Mouse (Mus musculus) layer of hippocampus, adult 9-10 months (tissue): ENCODE results near the gene Itgb3bp.
A peak's percentile ranks its signal among the peaks of the same experiment; 100 is the strongest.

Source experiments
- DNase-seq: peaks from one replicate; pipeline ENCODE4 v3.0.0; 2022; ENCODE audit warnings: low spot score

Itgb3bp gene

DNA sequence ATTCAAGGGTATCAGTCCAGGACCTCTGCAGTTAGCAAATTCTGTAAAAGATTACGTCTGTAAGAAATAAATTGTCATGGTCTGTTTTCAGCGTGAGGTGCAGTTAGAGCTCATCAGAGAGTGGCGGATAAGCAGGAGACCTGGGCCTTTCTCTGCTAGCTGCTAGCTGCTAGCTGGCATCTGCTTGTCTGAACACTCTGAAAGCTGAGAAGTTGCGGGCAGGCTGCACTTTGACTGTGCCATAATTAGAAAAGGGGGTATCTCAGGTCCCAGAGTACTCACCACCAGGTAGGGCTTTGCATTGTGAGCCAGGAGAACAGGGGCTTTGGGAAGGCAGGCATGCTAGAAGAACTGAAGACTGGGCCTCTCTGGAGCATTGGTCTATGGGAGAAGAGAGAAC, 2.2 kb upstream of the Itgb3bp start:
- DNase-seq: no peak

DNA sequence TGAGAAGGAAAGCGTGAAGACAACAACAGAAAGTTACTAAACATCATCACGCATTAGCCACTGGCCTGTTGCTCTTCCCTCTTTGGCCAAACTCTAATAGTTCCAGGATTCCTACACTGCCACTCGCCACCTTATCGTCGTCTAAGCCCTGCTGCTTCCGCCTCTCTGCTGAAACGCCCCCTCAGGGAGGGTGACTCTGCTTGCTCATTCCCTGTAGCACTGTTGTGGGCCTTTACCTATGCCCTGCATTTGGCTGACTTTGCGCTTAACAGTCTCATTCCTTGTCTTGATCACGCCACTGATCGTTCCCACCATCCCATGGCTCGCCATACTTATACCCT, 1.6 kb upstream of the Itgb3bp start:
- DNase-seq: no peak

DNA sequence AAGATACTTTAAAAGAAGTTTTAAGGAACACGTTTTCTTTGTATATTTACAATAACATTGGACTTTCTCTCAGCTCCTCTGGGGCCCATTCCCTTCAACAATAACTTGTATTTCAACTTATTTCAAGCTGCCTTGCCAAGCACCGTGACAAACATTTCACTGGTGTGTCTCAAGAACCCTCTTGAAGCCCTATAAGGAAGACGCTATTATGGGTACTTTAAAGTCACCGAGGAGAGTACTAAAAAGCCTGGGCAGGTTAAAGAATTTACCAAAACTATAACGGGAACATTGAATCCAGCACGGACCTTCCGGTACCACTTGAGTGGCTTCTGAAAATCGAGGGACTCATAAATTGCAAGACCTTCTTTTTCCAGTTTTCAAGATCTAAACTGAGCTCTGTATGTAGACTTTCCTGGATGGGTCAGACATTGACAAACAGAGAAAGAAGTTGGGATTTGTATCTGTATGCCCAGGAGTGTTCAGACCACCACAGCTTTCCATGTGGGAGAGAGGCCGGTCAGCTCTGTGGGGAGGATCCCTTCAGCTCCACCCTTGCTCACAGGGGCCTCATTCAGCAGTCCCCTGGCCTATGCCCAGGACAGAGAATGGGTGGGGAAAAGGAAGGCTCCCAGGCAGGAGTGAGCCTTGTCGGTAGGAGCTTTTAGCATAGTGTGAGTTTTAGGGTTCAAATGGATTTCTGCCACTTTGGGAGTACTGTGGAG, 1.1 kb upstream of the Itgb3bp start:
- DNase-seq: no peak

DNA sequence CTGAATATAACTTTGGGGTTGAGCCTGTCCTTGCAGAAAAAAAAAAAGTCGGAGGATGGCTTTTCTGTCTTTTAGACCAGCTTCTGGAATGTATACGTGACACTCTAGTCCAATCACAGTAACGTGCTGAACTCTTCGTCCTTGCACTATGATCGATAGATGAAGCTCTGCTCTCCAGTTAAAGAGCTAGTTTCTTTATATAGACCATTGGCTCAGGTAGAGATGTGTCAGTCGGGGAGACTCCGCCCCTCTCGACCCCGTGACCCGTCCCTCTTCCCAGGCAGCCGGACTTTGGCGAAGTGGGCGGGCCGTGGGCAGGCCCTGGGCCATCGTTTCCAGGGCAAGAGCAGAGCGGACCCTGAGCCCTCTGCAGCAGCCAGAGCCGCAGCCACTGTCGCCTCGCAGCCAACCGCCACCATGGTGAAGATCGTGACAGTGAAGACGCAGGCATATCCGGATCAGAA, 432 bp downstream of the Itgb3bp start, which contains the start of gene Pgm1:
Gene Pgm1 (plus strand): TSS at position 266 of the 464 bp plus-strand sequence.
- peak; percentile 61 for DNase-seq

DNA sequence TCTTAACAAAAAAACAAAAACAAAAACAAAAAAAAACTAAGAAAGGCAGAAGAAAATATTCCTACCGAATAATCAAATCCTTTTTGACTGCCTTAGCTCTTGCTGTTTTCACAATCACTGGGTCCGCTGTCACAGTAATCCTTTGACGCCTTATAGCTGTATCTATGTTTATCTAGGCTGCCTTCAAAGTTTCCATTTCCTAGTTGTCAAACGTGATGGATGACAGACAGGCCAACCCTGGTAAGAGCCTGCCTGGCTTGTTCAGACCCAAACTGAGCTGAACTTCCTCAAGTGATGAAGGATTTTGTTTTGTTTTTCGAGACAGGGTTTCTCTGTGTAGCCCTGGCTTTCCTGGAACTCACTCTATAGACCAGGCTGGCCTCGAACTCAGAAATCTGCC, 1.1 kb downstream of the Itgb3bp start:
- no peak for DNase-seq

DNA sequence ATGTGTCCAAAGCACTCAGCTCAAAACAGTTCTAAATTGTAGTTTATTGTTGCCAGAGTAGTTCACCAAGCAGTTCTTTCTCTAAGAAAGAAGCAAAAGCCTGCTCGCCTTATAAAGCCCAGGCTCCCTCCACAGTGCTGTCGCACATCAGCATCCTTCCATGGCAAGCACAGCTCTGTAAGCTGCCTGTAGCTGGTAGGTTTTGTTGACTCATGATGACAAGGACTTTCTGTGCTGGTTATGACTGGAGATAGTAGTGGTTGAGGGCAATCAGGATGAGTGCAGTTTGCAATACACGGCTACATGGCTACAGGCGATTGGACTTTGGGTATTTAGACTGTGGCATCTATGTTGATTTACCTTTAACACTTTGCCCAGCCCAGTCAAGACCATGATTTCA, 3.2 kb downstream of the Itgb3bp start:
- DNase-seq: no peak

DNA sequence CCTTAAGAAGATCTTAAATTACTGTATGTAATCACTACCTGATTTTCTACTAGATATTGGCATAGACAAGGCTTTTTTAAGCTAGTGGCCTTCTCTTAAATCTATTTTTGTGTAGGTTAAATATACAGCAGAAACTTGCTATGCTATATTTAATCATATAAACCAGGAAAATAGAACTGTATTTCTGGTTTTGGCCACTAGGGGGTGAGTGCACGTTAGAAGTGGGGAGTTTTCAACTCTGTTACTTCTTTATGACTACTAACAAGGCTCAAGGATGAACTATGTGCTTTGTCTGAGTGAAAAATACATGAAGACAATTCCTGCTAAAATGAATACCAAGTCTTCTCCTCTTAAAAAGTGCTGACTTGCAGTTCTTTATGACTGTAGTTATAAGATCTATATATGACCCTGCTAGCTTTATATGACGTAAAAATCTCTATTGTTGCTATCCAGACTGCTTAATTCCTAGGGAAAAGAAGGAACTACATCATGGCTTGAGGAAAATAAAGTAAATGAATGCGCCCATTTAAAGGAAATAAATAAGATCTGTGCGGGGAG, 15.6 kb downstream of the Itgb3bp start:
- DNase-seq: no peak

DNA sequence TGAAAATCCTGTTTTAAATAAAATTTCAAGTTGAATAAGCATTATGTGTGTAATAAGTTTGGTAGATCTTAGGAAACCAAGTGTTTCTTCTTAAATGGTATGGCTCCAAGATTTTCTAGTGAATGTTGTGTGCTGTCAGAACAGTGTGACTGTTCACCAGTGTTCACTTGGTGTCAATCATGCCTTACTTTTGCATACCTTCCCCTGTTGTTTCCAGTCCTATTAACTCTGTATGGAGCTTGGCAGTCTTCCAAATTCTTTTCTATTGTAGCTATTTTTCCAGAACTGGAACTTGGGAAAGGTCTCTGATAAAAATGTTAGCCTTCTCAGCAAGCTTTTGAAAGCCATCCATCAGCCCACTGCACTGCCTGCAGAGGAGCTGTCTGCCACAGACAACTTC, 47.2 kb downstream of the Itgb3bp start:
- DNase-seq: no peak

DNA sequence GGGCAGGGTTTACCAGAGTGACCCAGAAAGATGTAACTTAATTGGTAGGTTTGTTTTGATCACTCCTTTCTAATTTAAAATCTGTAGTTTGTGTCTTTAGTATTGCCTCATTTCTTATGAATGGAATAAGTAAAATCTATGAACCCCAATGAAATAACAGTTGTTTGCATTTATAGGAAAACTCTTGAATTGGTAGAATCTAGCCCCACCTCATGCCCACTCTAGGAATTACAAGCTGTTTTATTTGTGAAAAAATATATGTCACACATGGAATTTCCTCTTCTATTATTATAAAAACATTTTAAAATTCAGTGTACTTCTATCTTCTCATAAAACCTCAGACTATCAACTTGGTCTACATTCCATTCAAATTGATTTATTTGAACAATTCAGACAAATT, 47.7 kb downstream of the Itgb3bp start:
- DNase-seq: peak; percentile 50

DNA sequence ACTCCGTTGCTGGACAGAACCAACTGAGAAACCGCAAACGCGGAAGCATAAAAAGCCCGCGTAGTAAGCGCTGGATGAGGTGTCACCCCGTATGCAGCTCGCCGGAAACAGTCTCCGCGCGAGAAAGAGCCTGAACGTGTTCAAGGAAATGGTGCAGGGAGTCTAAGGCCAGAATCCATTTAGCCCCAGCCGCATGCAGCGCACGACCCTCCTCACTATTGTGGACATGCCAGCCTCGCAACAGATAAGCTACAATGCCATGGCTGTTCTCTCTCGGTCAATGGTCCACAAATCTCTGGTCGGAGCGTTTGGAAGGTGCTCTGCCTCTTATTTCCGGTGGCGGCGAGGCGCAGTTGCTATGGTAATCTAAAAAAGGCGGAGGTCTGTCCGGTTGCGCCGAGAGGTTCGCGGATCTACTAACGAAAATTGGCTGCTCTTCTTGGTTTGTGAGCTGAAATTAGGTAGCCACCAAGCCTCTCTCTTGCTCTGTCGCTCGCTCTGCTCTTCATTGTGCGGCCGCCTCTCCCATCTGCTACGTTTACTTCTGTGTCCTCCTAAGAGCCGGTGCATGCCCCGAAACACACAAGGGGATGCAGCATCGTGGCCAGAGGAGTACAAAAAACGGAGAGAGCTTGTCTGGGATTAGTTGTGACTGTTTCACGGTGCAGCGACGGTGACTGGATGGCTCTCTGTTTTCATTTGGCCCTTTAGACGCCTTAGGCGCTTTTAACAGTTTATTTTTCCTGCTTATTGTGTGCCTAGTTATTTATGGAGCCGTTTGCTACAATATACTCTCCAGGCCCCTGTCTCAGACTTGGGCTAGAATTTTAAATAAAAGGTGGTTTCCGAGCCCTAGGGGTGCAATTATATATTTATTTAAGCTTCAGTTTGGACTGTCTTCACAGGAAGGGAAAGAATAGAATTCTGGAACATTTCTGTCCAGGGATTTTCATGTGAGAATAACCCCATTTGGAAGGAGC, 100.2 kb downstream of the Itgb3bp start, which contains the start of gene Efcab7:
Gene Efcab7 (plus strand): TSS at position 105 of the 980 bp plus-strand sequence.
- peak; percentile 85 for DNase-seq

DNA sequence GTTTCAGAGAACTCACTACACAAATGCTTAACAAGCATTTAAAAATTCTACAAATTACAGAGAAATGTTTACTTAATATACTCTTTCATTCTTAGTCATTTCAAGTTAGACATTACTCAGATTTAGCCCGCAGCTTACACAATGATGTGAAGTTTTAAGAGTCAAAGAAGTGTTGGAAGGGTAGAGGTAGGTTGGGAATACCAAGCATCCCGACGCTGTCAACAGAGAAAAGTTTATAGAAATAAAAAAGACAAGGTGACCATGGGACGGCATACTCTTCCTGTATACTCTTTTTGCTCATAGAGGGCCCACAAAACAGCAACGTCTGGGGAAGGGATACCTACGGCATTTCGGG, 100.9 kb downstream of the Itgb3bp start:
- no peak for DNase-seq

DNA sequence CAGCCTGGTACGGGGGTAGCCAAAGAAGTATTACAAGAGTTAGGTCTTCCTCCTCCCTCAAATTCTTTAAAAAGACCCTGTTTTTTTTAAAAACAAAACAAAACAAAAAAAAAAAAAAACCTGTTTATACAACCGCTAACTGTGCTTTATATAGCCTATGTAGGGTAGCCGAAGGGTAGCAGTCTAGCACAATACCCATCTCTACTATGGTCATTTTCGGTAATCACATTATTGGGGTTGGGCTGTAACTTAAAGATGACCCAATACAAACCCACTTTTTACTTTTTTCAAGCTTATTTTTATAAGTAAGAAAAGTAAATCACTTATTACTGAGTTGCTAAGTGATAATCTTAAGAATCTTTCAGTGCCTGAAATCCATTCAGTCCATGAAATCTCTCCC, 101.3 kb downstream of the Itgb3bp start:
- DNase-seq: no peak

DNA sequence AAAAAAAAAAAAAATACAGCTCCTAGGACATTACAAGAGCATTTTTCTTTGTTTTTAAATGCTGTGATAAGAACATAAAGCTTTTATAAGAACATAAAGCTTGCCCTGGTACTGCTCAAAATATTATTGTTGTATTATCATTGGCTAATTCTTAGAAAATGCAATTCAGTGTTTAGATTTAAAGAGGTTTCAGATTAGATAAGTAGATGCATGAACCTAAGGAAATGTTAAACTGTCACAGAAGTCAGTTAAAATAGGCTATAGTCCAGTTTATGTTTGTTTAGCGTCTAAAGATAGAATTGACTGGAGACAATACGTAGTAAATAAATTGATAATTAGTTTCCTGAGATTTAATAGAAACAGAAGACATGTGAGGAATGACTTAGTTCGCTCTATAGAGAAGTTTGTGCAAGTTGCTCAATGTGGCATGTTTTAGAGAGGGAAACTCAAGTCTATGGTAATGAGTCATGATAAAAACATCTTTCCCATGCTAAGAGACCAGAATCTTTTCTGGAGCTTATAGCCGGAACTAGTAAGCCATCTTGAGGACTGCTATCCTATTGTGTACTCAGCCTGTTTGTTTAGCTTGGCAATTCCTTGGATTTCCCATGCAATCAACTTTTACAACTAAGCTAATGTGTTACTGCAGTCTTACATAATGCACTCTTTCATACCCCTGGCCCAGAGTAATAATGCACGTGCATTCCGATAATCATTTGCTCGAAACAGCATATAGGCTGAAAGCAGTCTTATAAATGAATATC, 112.7 kb downstream of the Itgb3bp start:
- DNase-seq: no peak

DNA sequence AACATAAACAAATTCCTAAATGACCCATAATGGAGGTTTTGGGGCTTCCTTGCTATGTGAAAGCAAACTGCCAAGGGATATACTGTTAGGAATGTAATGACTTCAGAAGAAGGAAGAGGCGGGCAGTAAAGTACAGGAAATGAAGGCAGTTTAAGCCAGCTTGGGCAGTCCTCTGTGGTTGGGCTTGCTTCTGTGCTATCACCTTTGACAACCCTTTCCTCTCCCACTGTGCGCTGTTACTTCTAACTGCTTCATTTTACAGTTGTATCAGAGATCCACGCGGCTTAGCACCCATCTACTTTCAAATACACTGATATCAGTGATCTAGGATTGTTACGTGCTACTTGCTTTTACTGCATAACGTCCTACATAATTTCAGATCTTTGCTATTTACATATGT, 137.2 kb downstream of the Itgb3bp start:
- DNase-seq: no peak

DNA sequence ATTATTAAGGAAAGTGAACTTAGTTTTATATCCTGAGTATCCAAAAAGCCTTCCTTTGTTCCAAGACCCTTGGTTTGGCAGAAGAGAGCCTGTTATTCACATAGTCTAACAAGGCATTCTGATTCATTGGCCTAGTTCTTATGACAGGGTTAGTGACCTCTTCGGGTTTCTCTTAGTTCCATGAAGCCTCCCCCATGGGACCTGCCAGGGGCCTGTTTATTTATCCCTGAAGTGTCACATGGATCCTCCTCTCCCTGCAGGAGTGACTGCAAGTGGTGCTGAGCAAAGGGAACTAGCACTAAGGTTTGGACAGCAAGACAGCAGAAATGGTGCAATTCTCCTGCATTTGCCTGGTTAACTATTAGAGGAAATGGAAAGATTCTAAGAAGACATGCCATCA, 156.6 kb downstream of the Itgb3bp start:
- DNase-seq: no peak

DNA sequence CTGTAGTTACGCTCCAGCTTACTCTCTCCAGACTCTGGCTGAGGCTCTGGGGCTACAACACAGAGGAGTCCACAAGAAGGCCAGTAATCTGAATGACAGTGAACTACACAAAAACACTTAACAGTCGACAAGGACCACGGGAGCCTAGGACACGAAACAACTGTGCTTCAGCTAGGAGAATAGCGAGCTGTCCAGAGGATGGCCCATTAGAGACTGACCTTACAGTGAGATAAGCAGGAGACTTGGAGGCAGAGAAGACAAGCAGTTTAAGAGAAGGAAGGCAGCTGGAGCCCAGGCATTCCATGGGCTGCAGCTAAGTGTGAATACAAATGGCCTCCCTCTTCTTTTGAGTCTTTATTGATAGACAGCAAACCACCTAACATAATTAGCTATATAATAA, 159.1 kb downstream of the Itgb3bp start:
- no peak for DNase-seq

DNA sequence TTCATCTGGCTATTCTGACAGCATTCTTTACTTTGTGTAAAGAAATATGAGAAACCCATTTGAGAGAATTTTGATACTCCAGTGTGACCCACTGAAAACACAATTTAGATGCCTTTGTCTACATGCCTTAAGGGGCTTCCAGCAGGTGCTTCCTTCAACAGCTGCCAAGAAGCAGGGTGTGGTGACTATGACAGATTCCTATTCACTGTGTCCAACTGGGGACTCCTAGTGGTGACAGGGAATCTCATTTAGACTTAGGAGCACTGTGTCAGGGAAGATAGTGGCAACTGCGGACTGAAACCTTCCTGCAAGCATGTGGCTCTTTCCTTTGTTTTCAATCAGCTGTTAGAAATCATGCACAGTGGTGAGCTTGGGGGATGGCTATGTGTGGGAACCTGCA, 162.9 kb downstream of the Itgb3bp start:
- no peak for DNase-seq

DNA sequence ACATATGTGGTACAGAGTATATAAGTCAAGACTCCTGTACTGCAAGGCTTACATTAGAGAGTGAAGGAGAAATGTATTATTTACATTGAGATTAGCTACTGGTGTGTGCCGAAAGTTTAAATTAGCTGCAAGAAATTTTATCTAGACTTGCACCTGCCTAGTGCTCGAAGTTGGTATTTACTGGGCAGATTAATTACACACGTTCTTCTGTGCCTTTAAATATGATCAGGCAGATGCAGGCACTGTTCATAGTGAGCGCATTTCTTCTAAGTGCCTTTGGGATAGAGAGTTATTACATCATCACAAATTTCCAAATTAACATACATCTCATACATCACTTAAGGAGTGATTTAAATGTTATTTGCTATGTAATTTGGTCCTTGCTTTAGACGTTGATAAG, 163.3 kb downstream of the Itgb3bp start:
- DNase-seq: no peak

DNA sequence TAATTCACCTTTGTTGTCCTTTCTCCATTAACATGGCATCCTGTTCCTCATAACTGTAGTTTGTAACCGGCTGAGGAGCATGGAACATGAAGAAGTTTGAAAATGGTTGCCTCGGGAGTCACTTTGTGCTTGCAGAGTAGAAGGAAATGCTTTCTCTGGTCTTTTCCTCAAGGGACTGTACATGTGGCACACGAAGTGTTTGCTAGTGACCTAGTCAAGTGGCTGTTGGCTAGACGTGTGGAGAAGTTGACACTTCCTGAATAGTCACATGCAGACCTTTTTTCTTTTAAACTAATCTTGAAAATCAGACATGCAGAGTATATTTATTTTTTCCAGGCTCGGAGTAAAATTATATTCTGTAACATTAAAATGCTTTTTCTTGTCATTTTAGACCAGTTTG, 177.2 kb downstream of the Itgb3bp start:
- DNase-seq: no peak

DNA sequence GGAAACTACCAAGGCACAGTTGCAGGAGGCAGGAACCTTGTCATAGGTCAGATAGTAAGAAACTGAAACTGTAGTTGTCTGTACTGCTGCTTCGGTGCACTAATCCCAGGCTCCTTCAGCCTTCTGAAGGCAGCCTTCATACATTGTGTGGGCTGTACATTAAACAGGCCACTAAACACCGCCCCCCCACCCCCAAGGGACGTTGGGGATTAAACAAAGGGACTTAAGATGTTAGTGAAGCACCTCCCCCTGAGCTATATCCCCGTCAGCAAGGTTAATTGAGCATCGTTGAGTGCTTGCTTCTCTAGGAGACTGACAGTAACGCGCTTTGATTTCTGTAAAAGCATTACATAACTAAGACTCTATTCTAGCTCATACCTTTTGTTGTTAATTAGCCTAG, 189.8 kb downstream of the Itgb3bp start:
- no peak for DNase-seq

DNA sequence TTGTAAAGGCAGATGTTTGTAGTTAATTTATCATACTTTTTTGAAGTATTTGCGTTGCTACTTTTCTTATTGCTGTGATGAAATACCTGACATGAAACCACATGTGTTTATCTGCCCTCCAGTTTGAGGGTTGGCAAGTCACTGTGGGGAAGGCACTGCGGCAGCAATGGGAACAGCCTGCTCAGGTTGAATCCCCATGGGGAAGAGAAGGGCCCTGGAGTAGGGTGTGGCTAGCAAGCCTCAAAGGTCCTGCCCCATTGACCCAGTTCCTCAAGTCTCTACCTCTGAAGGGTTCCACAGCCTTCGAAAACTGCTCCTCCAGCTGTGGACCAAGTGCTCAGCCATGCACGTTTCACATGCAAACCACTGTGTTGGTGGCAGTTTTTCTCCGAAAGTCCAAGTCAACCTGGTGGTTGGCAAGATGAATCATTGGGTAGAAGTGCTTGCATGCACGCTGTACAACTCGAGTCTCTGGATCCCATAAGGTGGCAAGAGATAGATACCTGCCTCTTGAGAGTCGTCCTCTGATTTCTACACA, 203.6 kb downstream of the Itgb3bp start:
- no peak for DNase-seq

DNA sequence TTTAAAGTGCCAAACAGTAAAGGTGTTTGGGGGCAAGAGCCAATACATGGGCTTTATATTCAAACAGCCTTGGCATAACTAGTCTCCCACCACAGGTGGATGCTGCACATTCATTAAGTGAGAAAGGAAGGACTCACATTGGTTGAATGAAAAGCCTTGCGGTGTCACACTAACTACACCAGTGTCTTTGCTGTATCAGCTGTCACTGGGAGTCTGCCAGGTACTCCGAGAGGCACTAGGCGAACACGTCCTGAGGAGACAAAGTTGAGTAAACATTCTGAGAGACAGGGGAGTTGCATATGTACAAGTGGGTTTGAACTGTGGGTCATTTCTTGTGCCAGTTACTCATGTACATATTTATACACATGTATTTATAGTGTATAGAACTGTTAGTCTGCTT, 205.3 kb downstream of the Itgb3bp start:
- no peak for DNase-seq
